Mouse (Mus musculus): Measurements from ENCODE around the gene Nt5dc3. TPM values are rescaled to one million over a fixed set of nuclear protein-coding genes. Genes with fewer than 3 reads are reported as not detected.

Gene Nt5dc3
- 7.8 and 8.1 TPM in 2 replicates for polyA plus RNA-seq (2015; fragmentation: Nextera tagmentation; extraction: Ambion mirVana)

DNA sequence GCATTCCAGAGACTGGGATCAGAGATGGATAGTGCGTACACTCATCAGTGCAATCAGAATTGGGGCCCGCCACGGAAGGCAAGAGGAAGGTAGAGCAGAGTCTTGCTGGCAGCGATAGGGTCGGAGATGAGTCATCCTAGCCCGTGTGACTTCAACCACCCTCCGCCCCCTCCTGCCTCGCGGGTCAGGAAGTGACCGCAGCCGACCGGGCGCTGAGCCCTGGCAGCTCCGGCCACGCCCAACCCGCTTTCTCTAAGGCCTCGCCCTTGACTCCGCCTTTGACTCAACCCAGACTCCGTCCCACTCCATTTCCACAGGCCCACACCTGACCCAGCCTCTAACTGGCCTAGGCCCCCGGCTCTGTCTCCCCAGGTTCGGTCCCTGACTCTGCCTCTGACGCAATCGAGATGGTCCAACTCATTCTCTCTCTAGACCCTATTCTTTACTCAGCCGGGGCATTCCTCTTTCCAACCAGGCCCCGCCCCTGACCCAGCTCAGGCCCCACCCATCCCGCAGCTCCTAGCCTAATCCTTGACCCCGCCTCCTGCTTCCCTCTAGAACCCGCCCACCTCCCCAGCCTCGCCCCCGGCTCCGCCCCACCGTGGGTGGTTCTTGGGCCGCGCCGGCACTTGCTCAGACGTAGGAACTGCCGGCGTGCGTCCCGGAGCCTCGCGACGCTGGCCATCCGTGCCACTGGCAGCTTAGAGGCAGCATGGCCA lies at the start of gene Nt5dc3:
TSS of gene Nt5dc3 (plus strand) at position 608 of the 719 bp plus-strand sequence.
- H3K36me3 ChIP-seq (ENCODE audit: control insufficient read depth, insufficient read depth) = no peaks in the 10 kb centered on the region
- H3K9me3 ChIP-seq (ENCODE audit: control insufficient read depth, low read length) = no peaks in the 10 kb centered on the region
- H3K4me2 ChIP-seq (ENCODE audit: low read length) = peak within 1 kb of the TSS; percentile 86
- no peaks in the 10 kb centered on the region for H3K27me3 ChIP-seq (replicated peaks; ENCODE audit: control insufficient read depth, insufficient read depth, low read length)
- WGBS = under 1% methylated on average over 44 of the region's 44 CpGs
- ATAC-seq = peak; percentile 96
- peak within 1 kb of the TSS; percentile 17 for H3K27ac ChIP-seq (ENCODE audit: low read length)
- peak within 1 kb of the TSS; percentile 70 for H3K9ac ChIP-seq (replicated peaks; ENCODE audit: low read depth, low read length)
- peaks cover 29% of the 10 kb centered on the region for H3K4me1 ChIP-seq (replicated peaks; ENCODE audit: control insufficient read depth, insufficient read depth, low read length)
- H3K4me3 ChIP-seq (replicated peaks; ENCODE audit: low read length) = peak within 1 kb of the TSS; percentile 68

DNA sequence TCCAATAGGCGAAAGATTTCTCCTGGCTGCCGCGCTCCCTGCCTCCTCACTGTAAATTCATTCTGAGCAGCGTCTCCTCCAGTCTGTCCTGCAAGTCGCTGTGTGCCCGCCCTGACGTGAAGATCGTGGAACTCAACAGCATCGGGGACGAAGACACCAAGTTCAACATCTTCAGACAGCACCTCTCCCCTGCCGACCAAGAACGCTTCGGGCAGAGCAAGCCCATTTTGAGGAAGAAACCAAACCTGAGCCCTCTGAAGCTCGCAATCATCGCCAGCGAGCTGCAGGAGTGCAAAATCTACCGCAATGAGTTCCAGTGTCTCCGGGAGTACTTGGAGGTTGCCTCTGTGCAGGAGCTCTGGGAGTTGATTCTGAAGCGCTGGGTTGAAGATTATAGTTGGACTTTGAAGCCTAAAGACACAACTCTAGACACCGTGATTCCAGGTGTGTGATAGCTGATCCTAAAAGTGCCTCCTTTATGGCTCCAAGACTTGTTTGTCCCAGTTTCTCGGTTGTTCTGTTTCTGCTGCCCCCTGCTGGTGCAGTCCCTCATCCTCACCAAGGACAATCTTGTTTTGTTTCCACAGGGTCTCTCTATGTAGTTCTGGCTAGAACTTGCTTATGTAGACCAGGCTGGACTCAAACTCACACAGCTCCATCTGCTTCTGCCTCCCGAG lies 47.8 kb upstream of the Nt5dc3 start:
- Histone ChIP-seq H3K4me3 (replicated peaks; ENCODE audit: low read length) (peak overlapping the region; percentile 47), H3K9me3 (ENCODE audit: control insufficient read depth, low read length) (no peaks in the 10 kb centered on the region), H3K4me1 (replicated peaks; ENCODE audit: control insufficient read depth, insufficient read depth, low read length) (peaks cover 6% of the 10 kb centered on the region), H3K36me3 (ENCODE audit: control insufficient read depth, insufficient read depth) (no peaks in the 10 kb centered on the region), H3K27me3 (replicated peaks; ENCODE audit: control insufficient read depth, insufficient read depth, low read length) (no peaks in the 10 kb centered on the region), H3K4me2 (ENCODE audit: low read length) (peak overlapping the region; percentile 64), H3K27ac (ENCODE audit: low read length) (no peak overlapping the region), H3K9ac (replicated peaks; ENCODE audit: low read depth, low read length) (peak overlapping the region; percentile 58)
- peak; percentile 69 for ATAC-seq
- 12% methylated on average over 22 of the region's 22 CpGs for WGBS

DNA sequence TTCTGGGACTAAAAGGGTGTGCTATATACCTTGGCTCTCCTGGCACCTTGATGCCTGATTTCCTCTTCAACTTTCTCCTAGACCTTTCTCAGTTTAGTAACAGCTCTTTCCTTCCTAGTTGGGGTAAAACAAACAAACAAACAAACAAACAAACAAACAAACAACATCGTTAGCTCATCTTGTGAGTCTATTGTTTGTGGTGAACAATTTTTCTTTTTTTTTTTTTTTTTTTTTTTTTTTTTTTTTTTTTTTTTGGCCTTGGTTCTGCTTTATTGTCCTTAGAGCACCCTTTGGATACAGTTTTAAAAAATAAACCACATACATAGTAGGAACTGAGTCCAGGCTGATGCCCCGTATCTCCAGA lies 47.3 kb upstream of the Nt5dc3 start:
- H3K4me1 ChIP-seq (replicated peaks; ENCODE audit: control insufficient read depth, insufficient read depth, low read length) = peaks cover 6% of the 10 kb centered on the region
- H3K9ac ChIP-seq (replicated peaks; ENCODE audit: low read depth, low read length) = no peak overlapping the region
- H3K9me3 ChIP-seq (ENCODE audit: control insufficient read depth, low read length) = no peaks in the 10 kb centered on the region
- ATAC-seq = no peak
- no peak overlapping the region for H3K4me2 ChIP-seq (ENCODE audit: low read length)
- no peaks in the 10 kb centered on the region for H3K36me3 ChIP-seq (ENCODE audit: control insufficient read depth, insufficient read depth)
- 73% methylated on average over 2 of the region's 2 CpGs for WGBS
- no peaks in the 10 kb centered on the region for H3K27me3 ChIP-seq (replicated peaks; ENCODE audit: control insufficient read depth, insufficient read depth, low read length)
- no peak overlapping the region for H3K4me3 ChIP-seq (replicated peaks; ENCODE audit: low read length)
- H3K27ac ChIP-seq (ENCODE audit: low read length) = no peak overlapping the region

DNA sequence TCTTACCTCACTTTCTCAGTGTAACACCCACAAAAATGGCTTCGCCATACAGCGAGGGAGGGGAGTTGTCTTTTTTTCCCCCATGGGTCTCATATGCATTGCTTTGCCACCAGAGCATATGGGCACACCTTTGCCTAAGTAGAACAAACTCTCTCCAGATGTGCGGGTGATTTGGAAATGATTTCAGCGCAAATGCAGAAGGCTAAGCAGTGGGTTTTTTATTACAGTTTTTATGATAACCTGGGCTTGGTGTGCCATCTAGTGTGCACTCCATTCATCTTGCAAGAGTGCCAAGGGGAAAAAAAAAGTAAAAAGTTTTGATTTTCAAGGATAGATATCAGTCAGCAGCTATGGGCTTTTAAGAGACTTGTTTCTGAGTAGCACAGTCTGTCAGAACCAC lies 43.8 kb upstream of the Nt5dc3 start:
- Histone ChIP-seq H3K4me2 (ENCODE audit: low read length) (no peak overlapping the region), H3K4me1 (replicated peaks; ENCODE audit: control insufficient read depth, insufficient read depth, low read length) (no peaks in the 10 kb centered on the region), H3K27ac (ENCODE audit: low read length) (no peak overlapping the region), H3K9me3 (ENCODE audit: control insufficient read depth, low read length) (no peaks in the 10 kb centered on the region), H3K27me3 (replicated peaks; ENCODE audit: control insufficient read depth, insufficient read depth, low read length) (no peaks in the 10 kb centered on the region), H3K4me3 (replicated peaks; ENCODE audit: low read length) (no peak overlapping the region), H3K9ac (replicated peaks; ENCODE audit: low read depth, low read length) (no peak overlapping the region), H3K36me3 (ENCODE audit: control insufficient read depth, insufficient read depth) (no peaks in the 10 kb centered on the region)
- WGBS = 91% methylated on average over 4 of the region's 4 CpGs
- ATAC-seq = no peak

DNA sequence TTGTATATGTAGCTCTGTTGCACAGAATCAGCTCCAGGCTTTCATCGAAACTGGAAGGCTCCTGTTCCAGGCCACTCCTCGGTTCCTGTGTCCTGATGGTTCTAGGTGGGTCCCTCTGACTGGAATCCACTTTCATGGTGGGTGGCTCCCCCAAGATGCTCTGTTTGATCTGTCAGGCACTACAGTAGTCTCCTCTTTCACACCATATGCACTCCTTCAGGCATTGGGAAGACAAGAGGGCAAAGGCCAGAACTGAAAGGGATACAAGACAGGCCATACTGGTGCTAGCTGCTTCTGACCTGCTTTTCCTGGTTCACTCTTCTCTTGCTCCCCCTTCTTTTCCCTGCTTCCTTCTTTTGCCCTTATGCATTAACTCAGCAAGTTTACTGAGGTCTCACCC lies 35.9 kb upstream of the Nt5dc3 start:
- H3K4me3 ChIP-seq (replicated peaks; ENCODE audit: low read length) = no peak overlapping the region
- H3K27me3 ChIP-seq (replicated peaks; ENCODE audit: control insufficient read depth, insufficient read depth, low read length) = no peaks in the 10 kb centered on the region
- H3K36me3 ChIP-seq (ENCODE audit: control insufficient read depth, insufficient read depth) = no peaks in the 10 kb centered on the region
- WGBS = 94% methylated on average over 2 of the region's 2 CpGs
- H3K4me2 ChIP-seq (ENCODE audit: low read length) = no peak overlapping the region
- no peaks in the 10 kb centered on the region for H3K9me3 ChIP-seq (ENCODE audit: control insufficient read depth, low read length)
- ATAC-seq = no peak
- H3K27ac ChIP-seq (ENCODE audit: low read length) = no peak overlapping the region
- H3K9ac ChIP-seq (replicated peaks; ENCODE audit: low read depth, low read length) = no peak overlapping the region
- no peaks in the 10 kb centered on the region for H3K4me1 ChIP-seq (replicated peaks; ENCODE audit: control insufficient read depth, insufficient read depth, low read length)

DNA sequence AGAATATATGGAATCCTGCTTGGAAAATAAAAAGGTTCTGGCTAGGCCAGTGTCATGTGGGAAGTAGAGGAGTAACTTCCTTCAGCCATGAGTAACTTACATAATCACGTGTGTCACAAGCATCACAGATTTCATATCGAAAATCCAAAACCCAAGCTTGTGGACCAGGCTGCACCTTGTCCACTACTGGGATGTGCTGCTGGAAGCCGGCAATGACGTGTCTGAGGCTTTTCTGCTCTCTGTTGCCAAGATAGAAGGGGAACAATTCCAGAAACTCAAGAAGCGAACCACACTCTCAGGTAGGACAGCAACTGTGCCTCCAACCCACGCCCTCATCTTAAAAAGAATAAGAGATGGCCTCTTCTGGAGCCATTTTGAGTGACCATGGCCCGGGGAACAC lies 34.5 kb upstream of the Nt5dc3 start:
- ATAC-seq = no peak
- H3K4me2 ChIP-seq (ENCODE audit: low read length) = no peak overlapping the region
- 89% methylated on average over 7 of the region's 7 CpGs for WGBS

DNA sequence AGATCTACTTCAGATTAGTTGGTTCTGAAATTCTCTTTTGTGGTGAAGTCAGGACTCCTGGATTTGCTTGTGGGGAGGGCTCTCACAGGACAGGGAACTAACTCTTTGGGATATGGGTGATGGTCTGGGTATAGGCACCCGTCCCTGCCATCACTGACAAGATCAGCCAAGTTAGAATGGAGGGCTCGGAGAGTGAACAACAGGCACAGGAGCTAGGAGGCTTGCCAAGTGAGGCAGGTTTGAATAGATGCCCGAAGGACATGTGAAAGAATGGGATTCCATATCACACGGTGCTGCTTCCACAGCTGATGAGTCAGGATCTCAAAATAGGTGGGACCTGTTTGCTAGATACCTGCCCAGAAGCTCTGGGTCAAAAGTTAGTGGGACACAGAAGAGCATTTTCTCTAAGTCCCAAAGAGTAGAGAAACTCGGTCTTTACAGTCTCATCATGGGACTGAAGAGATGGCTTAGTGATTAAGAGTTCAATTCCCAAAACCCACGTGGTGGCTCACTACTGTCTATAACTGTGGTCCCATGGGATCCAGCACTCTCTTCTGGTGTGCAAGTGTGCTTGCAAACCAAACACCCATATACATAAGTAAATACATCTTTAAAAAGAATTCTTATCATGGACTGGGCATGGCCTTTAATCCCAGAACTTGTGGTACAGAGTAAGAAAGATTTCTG lies 22.8 kb upstream of the Nt5dc3 start:
- 82% methylated on average over 6 of the region's 6 CpGs for WGBS
- H3K27ac ChIP-seq (ENCODE audit: low read length) = no peak overlapping the region
- no peaks in the 10 kb centered on the region for H3K36me3 ChIP-seq (ENCODE audit: control insufficient read depth, insufficient read depth)
- no peak overlapping the region for H3K4me2 ChIP-seq (ENCODE audit: low read length)
- no peak overlapping the region for H3K4me3 ChIP-seq (replicated peaks; ENCODE audit: low read length)
- H3K27me3 ChIP-seq (replicated peaks; ENCODE audit: control insufficient read depth, insufficient read depth, low read length) = no peaks in the 10 kb centered on the region
- ATAC-seq = no peak
- H3K9ac ChIP-seq (replicated peaks; ENCODE audit: low read depth, low read length) = no peak overlapping the region
- H3K9me3 ChIP-seq (ENCODE audit: control insufficient read depth, low read length) = no peaks in the 10 kb centered on the region
- no peaks in the 10 kb centered on the region for H3K4me1 ChIP-seq (replicated peaks; ENCODE audit: control insufficient read depth, insufficient read depth, low read length)

More for the DNA sequence above, 34.5 kb upstream of the Nt5dc3 start:
- Histone ChIP-seq H3K36me3 (ENCODE audit: control insufficient read depth, insufficient read depth) (no peaks in the 10 kb centered on the region), H3K9ac (replicated peaks; ENCODE audit: low read depth, low read length) (no peak overlapping the region), H3K9me3 (ENCODE audit: control insufficient read depth, low read length) (no peaks in the 10 kb centered on the region), H3K27ac (ENCODE audit: low read length) (no peak overlapping the region), H3K4me3 (replicated peaks; ENCODE audit: low read length) (no peak overlapping the region), H3K27me3 (replicated peaks; ENCODE audit: control insufficient read depth, insufficient read depth, low read length) (no peaks in the 10 kb centered on the region), H3K4me1 (replicated peaks; ENCODE audit: control insufficient read depth, insufficient read depth, low read length) (no peaks in the 10 kb centered on the region)

DNA sequence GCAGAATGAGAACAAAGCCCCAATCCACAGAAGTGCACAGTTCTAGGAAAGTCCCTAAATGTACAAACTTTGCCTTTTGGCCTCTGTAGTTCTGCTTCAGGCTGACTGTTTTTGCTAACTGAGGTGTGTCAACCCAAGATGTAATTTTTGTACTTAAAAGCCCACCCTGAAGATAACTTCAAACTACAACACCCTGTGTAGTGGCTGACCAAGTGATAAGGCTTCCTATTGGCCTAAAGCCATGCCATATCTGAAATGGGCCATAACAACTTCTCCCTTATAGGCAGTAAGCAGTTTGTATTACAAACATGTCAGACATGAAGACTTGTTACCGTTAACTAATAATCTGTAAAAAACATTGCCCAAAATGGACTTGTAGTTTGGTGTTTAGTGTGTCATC lies 21.1 kb upstream of the Nt5dc3 start:
- H3K4me1 ChIP-seq (replicated peaks; ENCODE audit: control insufficient read depth, insufficient read depth, low read length) = peaks cover 6% of the 10 kb centered on the region
- no peak overlapping the region for H3K9ac ChIP-seq (replicated peaks; ENCODE audit: low read depth, low read length)
- no peak for ATAC-seq
- no peak overlapping the region for H3K4me3 ChIP-seq (replicated peaks; ENCODE audit: low read length)
- H3K27ac ChIP-seq (ENCODE audit: low read length) = no peak overlapping the region
- H3K36me3 ChIP-seq (ENCODE audit: control insufficient read depth, insufficient read depth) = no peaks in the 10 kb centered on the region
- WGBS = 88% methylated on average over 1 of the region's 1 CpGs
- no peaks in the 10 kb centered on the region for H3K27me3 ChIP-seq (replicated peaks; ENCODE audit: control insufficient read depth, insufficient read depth, low read length)
- H3K4me2 ChIP-seq (ENCODE audit: low read length) = no peak overlapping the region
- no peaks in the 10 kb centered on the region for H3K9me3 ChIP-seq (ENCODE audit: control insufficient read depth, low read length)

DNA sequence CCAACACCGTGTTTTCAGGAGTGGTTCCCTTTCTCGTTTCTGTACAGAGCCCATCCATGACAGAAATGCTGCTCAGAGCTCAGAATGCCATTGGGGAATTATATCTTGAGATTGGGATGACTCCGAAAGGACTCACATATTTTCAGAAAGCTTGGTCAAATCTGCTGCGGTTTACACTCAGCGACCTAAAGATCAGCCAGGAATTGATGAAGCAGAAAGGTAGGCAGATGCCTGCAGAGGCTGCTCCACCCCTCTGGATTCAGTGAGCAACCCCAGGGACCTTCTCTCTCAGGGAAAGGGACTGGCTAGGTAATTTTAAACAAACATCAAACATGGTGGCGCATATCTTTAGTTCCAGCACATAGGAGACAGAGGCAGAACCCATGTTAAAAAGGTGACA lies 20.6 kb upstream of the Nt5dc3 start:
- no peaks in the 10 kb centered on the region for H3K36me3 ChIP-seq (ENCODE audit: control insufficient read depth, insufficient read depth)
- H3K9ac ChIP-seq (replicated peaks; ENCODE audit: low read depth, low read length) = no peak overlapping the region
- H3K4me2 ChIP-seq (ENCODE audit: low read length) = no peak overlapping the region
- ATAC-seq = no peak
- no peak overlapping the region for H3K4me3 ChIP-seq (replicated peaks; ENCODE audit: low read length)
- no peak overlapping the region for H3K27ac ChIP-seq (ENCODE audit: low read length)
- H3K4me1 ChIP-seq (replicated peaks; ENCODE audit: control insufficient read depth, insufficient read depth, low read length) = peaks cover 6% of the 10 kb centered on the region
- no peaks in the 10 kb centered on the region for H3K27me3 ChIP-seq (replicated peaks; ENCODE audit: control insufficient read depth, insufficient read depth, low read length)
- 88% methylated on average over 6 of the region's 6 CpGs for WGBS
- no peaks in the 10 kb centered on the region for H3K9me3 ChIP-seq (ENCODE audit: control insufficient read depth, low read length)

All from forebrain, embryonic 16.5 days (tissue).